Mouse (Mus musculus): Measurements from ENCODE around the gene Krtap19-2.

DNA sequence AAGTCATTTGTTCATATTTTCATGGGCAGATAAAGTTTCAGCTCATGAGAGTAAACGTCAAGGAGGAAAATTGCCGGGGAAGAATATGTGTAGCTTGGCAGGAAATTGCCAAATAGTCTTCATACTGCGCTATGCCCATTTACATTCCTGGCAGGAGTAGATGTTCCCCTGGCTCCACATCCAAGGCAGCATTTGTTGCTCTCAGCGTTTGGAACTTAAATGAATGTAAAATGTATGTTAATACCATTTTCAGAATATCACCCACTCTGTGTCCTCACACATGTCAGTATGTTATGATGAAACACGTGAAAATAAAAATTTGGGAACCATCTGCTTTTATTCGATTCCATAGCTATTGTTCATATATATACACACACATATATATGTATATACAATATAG lies 12.8 kb upstream of the Krtap19-2 start:
- TF ChIP-seq POLR2A (IDR thresholded peaks at IDR 0.05; ENCODE audit: insufficient read length, low read depth) (no peak), USF1 (IDR thresholded peaks at IDR 0.05; ENCODE audit: low read depth) (no peak), E2F4 (IDR thresholded peaks at IDR 0.05; ENCODE audit: insufficient read depth) (no peak), CEBPB (IDR thresholded peaks at IDR 0.05; ENCODE audit: insufficient read depth, poor library complexity, severe bottlenecking) (no peak), TCF3 (IDR thresholded peaks at IDR 0.05; ENCODE audit: insufficient read length, low read depth) (no peak), SRF (IDR thresholded peaks at IDR 0.05; ENCODE audit: control insufficient read depth, insufficient read length, low read depth) (no peak), MAX (IDR thresholded peaks at IDR 0.05; ENCODE audit: low read depth) (no peak), REST (IDR thresholded peaks at IDR 0.05; ENCODE audit: insufficient read depth, insufficient read length) (no peak), TCF12 (IDR thresholded peaks at IDR 0.05; ENCODE audit: insufficient read depth, poor library complexity, severe bottlenecking) (no peak), MYOG (IDR thresholded peaks at IDR 0.05; ENCODE audit: control insufficient read depth in 1 of 3, insufficient read depth in 1 of 3, insufficient read length in 2 of 3, low read depth in 2 of 3) (no peak)
